Mouse (Mus musculus): ENCODE measurements around the gene Clps.

The Clps gene

GRCm38 (mm10) chr17:28518615-28519071, 41.9 kb downstream of the Clps start:
- peak; percentile 31 for DNase-seq (ENCODE audit: extremely low read depth, low read depth)

GRCm38 (mm10) chr17:28517956-28518614, 42.5 kb downstream of the Clps start:
- DNase-seq (ENCODE audit: extremely low read depth, low read depth), result peak; percentile 24

GRCm38 (mm10) chr17:28517441-28517955, 43.1 kb downstream of the Clps start, which contains the start of gene Fkbp5:
Fkbp5 (minus strand) TSS chr17:28517527.
- DNase-seq (ENCODE audit: extremely low read depth, low read depth), result no peak

GRCm38 (mm10) chr17:28516881-28517280, 43.7 kb downstream of the Clps start:
- no peak for DNase-seq (ENCODE audit: extremely low read depth, low read depth)

GRCm38 (mm10) chr17:28515431-28516341, 44.9 kb downstream of the Clps start:
- DNase-seq (ENCODE audit: extremely low read depth, low read depth), result no peak

GRCm38 (mm10) chr17:28514555-28514954, 46.0 kb downstream of the Clps start:
- no peak for DNase-seq (ENCODE audit: extremely low read depth, low read depth)

GRCm38 (mm10) chr17:28513844-28514243, 46.7 kb downstream of the Clps start:
- no peak for DNase-seq (ENCODE audit: extremely low read depth, low read depth)

GRCm38 (mm10) chr17:28513337-28513736, 47.2 kb downstream of the Clps start:
- DNase-seq (ENCODE audit: extremely low read depth, low read depth), result no peak

- DNase-seq (ENCODE audit: extremely low read depth, low read depth), result no peak
Observed at GRCm38 (mm10) chr17:28512696-28513095, 47.9 kb downstream of the Clps start.

GRCm38 (mm10) chr17:28511616-28512541, 48.7 kb downstream of the Clps start:
- no peak for DNase-seq (ENCODE audit: extremely low read depth, low read depth)

GRCm38 (mm10) chr17:28510445-28511342, 49.9 kb downstream of the Clps start:
- no peak for DNase-seq (ENCODE audit: extremely low read depth, low read depth)

Measured in MEL-GATA-1-ER (cell line).